Comparison of ENCODE assay signal across 8 mouse cellular contexts in the genomic region with DNA sequence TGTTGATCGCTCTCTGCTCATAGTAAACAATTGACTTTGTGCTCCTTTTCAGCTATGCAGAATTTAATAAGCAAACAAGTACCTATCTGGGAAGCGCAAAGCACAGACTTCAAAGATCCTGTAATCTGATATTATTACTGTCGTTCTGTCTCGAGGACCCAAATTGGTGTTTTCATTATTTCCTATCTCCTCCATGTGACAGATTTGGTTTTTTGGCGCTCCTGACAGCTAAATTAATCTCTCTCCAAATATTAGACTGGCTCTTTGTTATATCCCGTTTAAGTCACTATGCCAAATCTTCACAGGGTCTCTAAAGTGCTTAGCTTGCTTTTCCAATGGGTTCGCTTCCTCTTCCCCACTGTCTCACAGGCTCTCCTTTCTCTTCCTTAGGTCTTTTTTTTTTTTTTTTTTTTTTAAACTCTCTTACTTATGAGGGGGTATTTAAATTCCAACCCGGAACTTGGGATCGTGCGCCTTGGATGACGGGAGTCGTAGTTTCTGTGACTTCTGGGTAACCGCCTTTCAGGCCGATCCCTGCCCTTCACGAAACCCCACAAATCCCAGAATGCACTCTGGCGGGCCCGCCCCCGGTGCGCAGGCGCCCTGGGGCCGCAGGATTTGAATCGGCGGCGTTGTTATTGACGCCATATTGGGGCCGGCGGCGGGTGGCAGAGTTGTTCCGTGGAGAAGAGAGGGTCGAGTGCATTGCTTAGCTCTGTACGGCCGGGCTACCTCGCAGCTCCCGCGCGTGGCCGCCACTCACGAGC. TPM values are rescaled to one million over a fixed set of nuclear protein-coding genes. Genes with fewer than 3 reads are reported as not detected.
DNase-seq lines count a peak whose midpoint lies in the region; ATAC-seq lines count a peak whose summit lies in the region.

No protein-coding gene starts in this region.

- peak; percentile 97 for DNase-seq in adipocyte (ENCODE audit: low spot score)
- peak; percentile 96 for DNase-seq in embryo, embryonic 10 days (ENCODE audit: low spot score)
- peak; percentile 93 for DNase-seq in gastrocnemius, postnatal 10 days
- peak; percentile 96 for DNase-seq in induced T-regulatory cell, adult 2 months (ENCODE audit: low read depth)
- DNase-seq in left cerebral cortex, adult 9 months (ENCODE audit: low spot score in 2 of 2) = peak; percentile 91 to 98
- DNase-seq in right cerebral cortex, postnatal 14 days = peak; percentile 94
- DNase-seq in urinary bladder, postnatal 36 days (ENCODE audit: low spot score in 2 of 2) = peak; percentile 97

- ATAC-seq in megakaryocyte progenitor cell, adult 5-6 weeks (replicated peaks; ENCODE audit: poor library complexity) = peak; percentile 96

RNA-seq across cellular contexts. Expression of a gene that starts 0.6 kb away (rescaled TPM):
- total RNA-seq in gastrocnemius, postnatal 10 days (2021) = 10 to 100 TPM; 59.6 to 71.3 TPM
- 48.9 and 56.4 TPM in 2 replicates for total RNA-seq in megakaryocyte progenitor cell, adult 5-6 weeks (2015)
- 43.6 and 45.2 TPM in 2 replicates for total RNA-seq in megakaryocyte progenitor cell, adult 5-6 weeks (2017)

Comparison
In these comparisons a context has a peak if more than half of its experiments do, and no peak if none do; other contexts are left out.
1. Peak in every context shown above with its lines: DNase-seq and ATAC-seq.